Mouse (Mus musculus) liver, embryonic 14 days (tissue): ENCODE results near the gene Vmn2r33. TPM values are rescaled to one million over a fixed set of nuclear protein-coding genes. Genes with fewer than 3 reads are reported as not detected.

Experiments used
- polyA plus RNA-seq: library from polyadenylated mRNA; depleted of rRNA; stranded (reverse); fragments of >200 nt; gene quantifications from 2 replicates; pipeline ENCODE4 v1.2.3, GENCODE M21; 2012; rRNA removed

Gene Vmn2r33
- polyA plus RNA-seq = not detected in 2 replicates

GRCm38 (mm10) chr7:7566686-7567085, at the start of gene Vmn2r33:
Gene Vmn2r33, minus strand, starts transcription at chr7:7566786.

Other genes starting within 250 kb of the Vmn2r33 start
- gene Vmn2r30, start 229.2 kb downstream of the Vmn2r33 start, polyA plus RNA-seq = not detected in 2 replicates
- gene Gm45783, start 192.2 kb downstream of the Vmn2r33 start, polyA plus RNA-seq = not detected in 2 replicates
- not detected in 2 replicates for gene Vmn2r31, start 167.1 kb downstream of the Vmn2r33 start, polyA plus RNA-seq
- gene Vmn2r32, start 86.8 kb downstream of the Vmn2r33 start, polyA plus RNA-seq = not detected in 2 replicates
- not detected in 2 replicates for gene Vmn2r34, start 122.7 kb upstream of the Vmn2r33 start, polyA plus RNA-seq